Mouse (Mus musculus) cortical plate, adult 2 months (tissue): ENCODE results near the gene Casz1. TPM values are rescaled to one million over a fixed set of nuclear protein-coding genes. Genes with fewer than 3 reads are reported as not detected.

ENCODE experiments used
- H3K27ac ChIP-seq: fragments of 200-500 bp; 2 replicates; pipeline ENCODE4 v1.5.1; 2012; ENCODE audit warnings: low read length, control low read depth, inconsistent platforms; ENCODE audit not compliant: insufficient read depth
- H3K4me1 ChIP-seq: fragments of 200-500 bp; 2 replicates; pipeline ENCODE4 v1.6.1; 2011; ENCODE audit warnings: low read length; ENCODE audit not compliant: control insufficient read depth, insufficient read depth
- H3K4me3 ChIP-seq: fragments of 200-500 bp; 2 replicates; pipeline ENCODE4 v1.5.1; 2011; ENCODE audit warnings: mild to moderate bottlenecking, low read length, control low read depth; ENCODE audit not compliant: insufficient read depth
- CTCF ChIP-seq: fragments of 200-500 bp; IDR thresholded peaks from 2 replicates; pipeline ENCODE4 v1.5.1; 2011; ENCODE audit warnings: mild to moderate bottlenecking, control low read depth, low read length; ENCODE audit not compliant: insufficient read depth; ENCODE audit errors: extremely low read depth
- POLR2A ChIP-seq: fragments of 200-500 bp; IDR thresholded peaks from 2 replicates; pipeline ENCODE4 v1.6.1; 2011; ENCODE audit warnings: mild to moderate bottlenecking, low read length, control low read depth; ENCODE audit not compliant: insufficient read depth; ENCODE audit errors: extremely low read depth
- polyA plus RNA-seq: library from polyadenylated mRNA; depleted of rRNA; stranded (reverse); fragments of >200 nt; gene quantifications from 2 replicates; pipeline ENCODE4 v1.2.3, GENCODE M21; 2012

Casz1 gene
- polyA plus RNA-seq, 1 experiment: 0.69 TPM

DNA sequence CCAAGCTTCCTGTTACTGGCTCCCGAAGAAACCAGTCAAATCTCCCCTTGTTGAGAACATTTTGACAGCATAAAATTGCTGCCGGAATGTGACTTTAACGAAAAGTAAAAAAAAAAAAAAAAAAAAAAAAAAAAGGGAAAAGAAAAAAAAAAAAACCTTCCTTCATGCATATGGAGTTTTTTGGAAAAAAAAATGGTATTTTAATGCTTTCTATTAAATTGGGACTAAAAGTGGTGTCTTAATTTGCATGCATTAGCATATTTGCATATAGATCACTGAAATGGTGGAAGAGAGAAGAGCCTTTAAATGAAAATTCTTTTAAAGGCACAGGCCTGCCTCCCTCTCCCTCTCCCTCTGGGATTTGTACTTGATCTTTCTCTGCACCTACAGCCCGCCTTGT lies 52.0 kb downstream of the Casz1 start:
- no peak overlapping the region for H3K4me3 ChIP-seq
- TF ChIP-seq POLR2A (no peak), CTCF (no peak)
- H3K27ac ChIP-seq: no peak overlapping the region
- H3K4me1 ChIP-seq: no peaks in the 10 kb centered on the region

DNA sequence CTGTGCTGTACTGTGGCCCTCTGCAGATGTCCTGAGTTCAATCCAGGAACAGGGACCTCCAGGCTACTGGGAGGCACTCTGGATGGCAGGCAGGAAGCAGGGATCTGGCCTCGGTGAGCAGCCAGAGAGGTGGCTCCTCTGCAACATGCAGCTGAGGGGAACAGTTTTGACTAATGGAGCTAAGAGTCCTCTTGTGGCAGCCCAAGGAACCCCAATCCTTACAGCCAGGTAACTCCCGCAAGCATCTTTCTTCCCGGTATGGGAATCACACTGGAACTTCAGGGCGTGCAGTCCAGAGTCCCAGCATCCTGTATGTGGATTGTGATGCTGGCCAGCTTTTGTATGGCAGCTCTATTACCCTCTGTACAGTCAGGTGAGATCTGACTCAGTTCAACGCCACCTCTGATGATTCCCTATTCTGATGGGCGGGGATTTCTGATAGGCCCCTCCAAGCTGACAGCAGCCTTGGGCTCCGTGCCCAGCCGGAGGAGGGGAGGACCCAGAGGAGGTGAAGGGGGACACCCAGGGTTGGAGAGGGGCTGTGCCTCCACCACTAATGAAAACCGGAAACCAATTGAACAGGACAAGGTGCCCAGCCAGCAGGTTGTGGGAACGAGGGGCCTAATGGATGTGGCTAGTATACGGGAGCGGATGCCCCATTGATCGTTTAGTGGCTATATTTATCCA lies 53.3 kb downstream of the Casz1 start:
- TF ChIP-seq POLR2A: no peak
- no peak for TF ChIP-seq CTCF
- Histone ChIP-seq H3K4me3 (no peak overlapping the region), H3K4me1 (no peaks in the 10 kb centered on the region), H3K27ac (no peak overlapping the region)

GRCm38 (mm10) chr4:148858194-148858593 lies 54.0 kb downstream of the Casz1 start:
- Histone ChIP-seq H3K4me1 (no peaks in the 10 kb centered on the region), H3K4me3 (no peak overlapping the region), H3K27ac (no peak overlapping the region)
- no peak for TF ChIP-seq POLR2A
- no peak for TF ChIP-seq CTCF

GRCm38 (mm10) chr4:148859415-148859814 lies 55.2 kb downstream of the Casz1 start:
- no peak overlapping the region for H3K4me3 ChIP-seq
- TF ChIP-seq CTCF (no peak), POLR2A (no peak)
- H3K4me1 ChIP-seq: no peaks in the 10 kb centered on the region
- no peak overlapping the region for H3K27ac ChIP-seq

GRCm38 (mm10) chr4:148859906-148860491 lies 55.8 kb downstream of the Casz1 start:
- no peak overlapping the region for H3K4me3 ChIP-seq

GRCm38 (mm10) chr4:148860636-148861035 lies 56.4 kb downstream of the Casz1 start:
- no peaks in the 10 kb centered on the region for H3K4me1 ChIP-seq
- no peak overlapping the region for H3K4me3 ChIP-seq
- H3K27ac ChIP-seq: no peak overlapping the region
- TF ChIP-seq POLR2A: no peak
- no peak for TF ChIP-seq CTCF

More at GRCm38 (mm10) chr4:148859906-148860491, 55.8 kb downstream of the Casz1 start:
- Histone ChIP-seq H3K4me1 (no peaks in the 10 kb centered on the region), H3K27ac (no peak overlapping the region)
- TF ChIP-seq CTCF (no peak), POLR2A (no peak)

DNA sequence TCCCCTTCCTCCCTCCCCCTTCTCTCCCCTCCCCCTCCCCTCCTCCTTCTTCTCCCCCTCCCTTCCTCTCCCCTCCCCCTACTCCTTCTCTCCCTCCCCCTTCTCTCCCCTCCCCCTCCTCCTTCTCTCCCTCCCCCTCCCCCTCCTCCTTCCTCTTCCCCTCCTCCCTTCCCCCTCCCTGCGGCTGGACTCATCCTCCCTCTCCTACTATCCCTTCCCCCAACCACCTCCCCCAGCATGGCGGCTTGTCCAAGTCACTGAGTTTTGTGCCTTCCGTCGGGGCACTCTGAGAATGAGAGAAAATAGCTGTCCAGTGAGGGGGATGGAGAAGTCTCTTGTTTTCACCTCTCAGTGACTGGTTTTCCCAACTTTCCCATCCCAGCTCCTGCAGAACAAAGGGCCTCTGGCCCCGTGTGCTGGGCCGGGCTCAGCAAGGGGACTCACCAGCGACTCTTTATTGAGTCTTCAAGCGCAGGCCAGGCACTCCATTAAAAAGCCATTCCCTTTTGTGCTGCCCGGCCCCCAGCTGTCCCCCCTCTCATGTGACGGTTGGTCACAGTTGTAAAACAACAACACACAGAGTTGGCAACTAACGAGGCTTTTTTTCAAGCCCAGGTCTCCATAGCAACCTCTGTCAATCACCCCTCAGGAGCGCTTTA lies 62.7 kb downstream of the Casz1 start:
- Histone ChIP-seq H3K4me3 (no peak overlapping the region), H3K4me1 (no peaks in the 10 kb centered on the region), H3K27ac (no peak overlapping the region)
- no peak for TF ChIP-seq POLR2A
- no peak for TF ChIP-seq CTCF

GRCm38 (mm10) chr4:148867721-148868397 lies 63.6 kb downstream of the Casz1 start:
- no peaks in the 10 kb centered on the region for H3K4me1 ChIP-seq

DNA sequence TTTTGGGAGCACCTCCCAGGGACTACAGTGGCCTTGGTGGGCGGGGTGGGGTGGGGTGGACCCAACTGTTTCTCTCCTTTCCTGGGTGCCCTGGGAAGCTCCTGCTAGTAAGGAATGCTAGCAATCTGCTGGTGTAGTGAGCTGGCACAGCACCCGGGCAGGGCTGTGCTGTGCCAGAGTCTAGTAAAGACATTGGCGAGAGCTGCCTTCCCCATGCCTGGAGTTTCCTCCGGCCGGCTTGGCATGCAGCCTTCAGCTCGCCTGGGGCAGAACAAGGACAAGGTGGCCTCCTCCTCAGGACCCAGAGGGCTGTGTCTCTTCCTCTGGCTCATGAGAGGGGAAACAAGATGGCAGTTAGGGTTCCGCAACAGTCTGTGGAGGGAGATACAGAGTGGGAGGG lies 65.3 kb downstream of the Casz1 start:
- TF ChIP-seq POLR2A (no peak), CTCF (no peak)
- Histone ChIP-seq H3K4me1 (no peaks in the 10 kb centered on the region), H3K27ac (no peak overlapping the region), H3K4me3 (no peak overlapping the region)

More at GRCm38 (mm10) chr4:148867721-148868397, 63.6 kb downstream of the Casz1 start:
- TF ChIP-seq CTCF: no peak
- no peak for TF ChIP-seq POLR2A
- Histone ChIP-seq H3K27ac (no peak overlapping the region), H3K4me3 (no peak overlapping the region)

DNA sequence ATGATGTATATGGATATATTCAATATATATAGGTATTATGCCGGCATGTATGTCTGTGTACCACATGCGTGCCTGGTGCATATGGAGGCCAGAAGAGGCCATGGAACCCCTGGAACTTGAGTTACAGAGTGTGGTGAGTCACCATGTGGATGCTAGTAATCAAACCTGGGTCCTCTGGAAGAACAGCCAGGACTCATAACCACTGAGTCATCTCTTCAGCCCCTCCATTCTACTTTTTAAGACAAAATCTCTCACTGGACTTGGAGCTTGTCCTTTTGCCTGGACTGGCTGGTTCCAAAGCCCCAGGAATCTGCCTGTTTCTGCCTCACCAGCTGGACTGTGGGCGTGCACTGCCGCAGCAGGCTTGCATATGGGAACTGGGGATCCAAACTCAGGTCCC lies 66.3 kb downstream of the Casz1 start:
- H3K27ac ChIP-seq: no peak overlapping the region
- no peak overlapping the region for H3K4me3 ChIP-seq
- H3K4me1 ChIP-seq: no peaks in the 10 kb centered on the region
- TF ChIP-seq POLR2A (no peak), CTCF (no peak)
